Mouse (Mus musculus): ENCODE results near the gene Gon7. TPM values are rescaled to one million over a fixed set of nuclear protein-coding genes. Genes with fewer than 3 reads are reported as not detected.

Gon7 gene
- total and polyA plus RNA-seq, 2 experiments from 2014 or later = 27.7 to 41.7 TPM

DNA sequence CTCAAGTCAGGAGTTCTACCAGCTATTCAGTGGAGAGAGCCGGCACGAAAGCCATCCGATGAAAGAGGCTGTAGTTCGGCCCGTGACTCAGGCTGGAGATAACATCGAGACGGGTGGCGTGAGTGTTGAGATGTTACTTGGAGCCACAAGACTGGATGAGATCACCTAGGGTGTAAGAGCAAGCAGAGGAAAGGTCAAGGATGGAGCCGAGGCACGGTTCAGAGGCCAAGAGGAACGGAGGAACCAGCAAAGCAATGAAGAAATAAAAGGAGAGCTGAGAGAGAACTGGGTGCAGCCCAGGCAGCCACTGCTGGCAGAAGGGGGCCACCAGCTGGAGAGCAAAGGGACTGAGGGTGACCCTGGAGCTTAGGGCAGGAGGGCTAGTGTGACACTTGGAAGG lies 49.4 kb downstream of the Gon7 start:
- peak; percentile 26; the same call in 1 of the 2 replicates for TF ChIP-seq CTCF (IDR thresholded peaks at IDR 0.05; ENCODE audit: low read depth)

DNA sequence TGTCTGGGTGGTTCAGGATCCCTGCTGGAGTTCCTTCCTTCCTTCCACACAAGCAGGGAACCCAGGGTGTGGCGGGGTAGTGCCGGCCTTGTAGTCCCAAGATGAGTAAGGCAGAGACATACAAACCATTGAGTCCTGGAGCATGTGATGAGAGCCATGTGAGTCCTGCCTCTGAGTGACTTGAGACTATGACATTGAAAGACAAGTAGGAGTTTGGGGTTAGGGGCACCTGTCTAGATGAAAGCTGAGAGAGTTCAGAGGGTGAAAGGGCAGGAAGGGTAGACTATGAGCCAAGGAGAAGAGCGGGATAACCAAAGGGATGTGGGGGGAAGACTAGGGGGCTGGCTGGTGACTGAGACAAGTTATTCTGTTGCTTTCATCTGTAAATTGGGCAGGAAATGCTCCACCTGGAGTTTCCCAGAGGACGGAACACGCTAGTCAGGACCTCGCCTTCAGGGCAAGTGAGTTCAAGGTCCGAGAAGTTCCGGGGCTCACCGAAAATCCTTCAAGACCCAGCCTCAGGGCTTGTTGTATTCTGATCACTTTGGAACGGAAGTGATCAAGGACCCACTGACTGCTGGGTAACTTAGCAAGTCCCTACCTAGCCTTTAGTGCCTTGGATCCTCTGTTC lies 50.7 kb downstream of the Gon7 start:
- 94% methylated on average over 10 of the region's 10 CpGs for WGBS
- Histone ChIP-seq H3K9me3 (ENCODE audit: low read length) (no peaks in the 10 kb centered on the region), H3K4me2 (ENCODE audit: low read depth) (no peak overlapping the region), H3K4me1 (ENCODE audit: insufficient read depth) (peaks cover 12% of the 10 kb centered on the region), H3K9ac (no peak overlapping the region), H3K27ac (ENCODE audit: low read depth, low read length) (no peak overlapping the region), H3K36me3 (ENCODE audit: insufficient read depth) (no peaks in the 10 kb centered on the region), H3K4me3 (ENCODE audit: low read depth, low read length) (no peak overlapping the region), H3K27me3 (ENCODE audit: insufficient read depth, low read length) (no peaks in the 10 kb centered on the region)
- DNase-seq (no peak), ATAC-seq (no peak)
- TF ChIP-seq CTCF (IDR thresholded peaks at IDR 0.05; ENCODE audit: low read depth) = no peak

More for the DNA sequence above, 49.4 kb downstream of the Gon7 start:
- 82% methylated on average over 11 of the region's 11 CpGs for WGBS
- no peaks in the 10 kb centered on the region for H3K27me3 ChIP-seq (ENCODE audit: insufficient read depth, low read length)
- no peak for ATAC-seq
- H3K4me2 ChIP-seq (ENCODE audit: low read depth) = no peak overlapping the region
- H3K9ac ChIP-seq = no peak overlapping the region
- H3K27ac ChIP-seq (ENCODE audit: low read depth, low read length) = no peak overlapping the region
- no peak for DNase-seq
- no peaks in the 10 kb centered on the region for H3K36me3 ChIP-seq (ENCODE audit: insufficient read depth)
- H3K4me3 ChIP-seq (ENCODE audit: low read depth, low read length) = no peak overlapping the region
- no peaks in the 10 kb centered on the region for H3K9me3 ChIP-seq (ENCODE audit: low read length)
- peaks cover 7% of the 10 kb centered on the region for H3K4me1 ChIP-seq (ENCODE audit: insufficient read depth)

DNA sequence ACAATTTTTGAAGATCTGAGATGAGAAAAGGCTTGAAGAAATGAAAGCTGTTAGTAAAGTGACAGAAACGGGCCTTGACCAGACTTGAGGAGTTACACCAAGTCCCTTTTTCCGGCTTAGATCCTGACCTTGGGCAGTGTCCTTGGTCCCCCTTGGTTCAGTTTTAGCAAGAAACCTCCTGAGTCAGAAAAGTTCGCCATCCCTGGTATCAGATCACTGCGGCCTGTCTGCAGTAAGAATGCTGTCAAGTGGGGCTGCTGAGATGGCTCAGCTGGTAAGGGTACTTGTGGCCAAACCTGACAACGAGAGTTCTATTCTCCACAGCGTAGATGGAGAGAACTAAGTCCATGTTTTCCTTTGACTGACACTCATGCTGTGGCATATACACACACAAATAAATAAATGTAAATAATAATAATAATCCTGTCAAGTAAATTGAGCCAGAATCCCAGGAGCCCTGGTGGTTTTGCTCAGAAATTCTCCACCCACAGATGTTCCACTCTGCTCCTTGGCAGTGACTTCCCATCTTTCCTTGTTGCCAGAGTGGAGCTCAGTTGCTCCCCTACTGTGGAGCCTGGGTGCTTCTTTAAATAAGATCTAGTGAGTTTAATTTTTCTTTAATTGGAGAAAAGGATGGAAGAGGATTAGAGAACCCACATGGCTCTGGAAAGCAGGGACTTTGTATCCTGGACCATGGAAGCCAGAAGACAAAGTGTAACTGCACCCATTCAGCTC lies 51.5 kb downstream of the Gon7 start:
- Histone ChIP-seq H3K4me1 (ENCODE audit: insufficient read depth) (peaks cover 13% of the 10 kb centered on the region), H3K9me3 (ENCODE audit: low read length) (no peaks in the 10 kb centered on the region), H3K27ac (ENCODE audit: low read depth, low read length) (peak overlapping the region; percentile 96), H3K27me3 (ENCODE audit: insufficient read depth, low read length) (no peaks in the 10 kb centered on the region), H3K9ac (no peak overlapping the region), H3K4me3 (ENCODE audit: low read depth, low read length) (no peak overlapping the region), H3K36me3 (ENCODE audit: insufficient read depth) (no peaks in the 10 kb centered on the region), H3K4me2 (ENCODE audit: low read depth) (peak overlapping the region; percentile 79; the same call in 1 of the 2 replicates)
- ATAC-seq (no peak), DNase-seq (no peak)
- WGBS = 67% methylated on average over 6 of the region's 6 CpGs
- no peak for TF ChIP-seq CTCF (IDR thresholded peaks at IDR 0.05; ENCODE audit: low read depth)

DNA sequence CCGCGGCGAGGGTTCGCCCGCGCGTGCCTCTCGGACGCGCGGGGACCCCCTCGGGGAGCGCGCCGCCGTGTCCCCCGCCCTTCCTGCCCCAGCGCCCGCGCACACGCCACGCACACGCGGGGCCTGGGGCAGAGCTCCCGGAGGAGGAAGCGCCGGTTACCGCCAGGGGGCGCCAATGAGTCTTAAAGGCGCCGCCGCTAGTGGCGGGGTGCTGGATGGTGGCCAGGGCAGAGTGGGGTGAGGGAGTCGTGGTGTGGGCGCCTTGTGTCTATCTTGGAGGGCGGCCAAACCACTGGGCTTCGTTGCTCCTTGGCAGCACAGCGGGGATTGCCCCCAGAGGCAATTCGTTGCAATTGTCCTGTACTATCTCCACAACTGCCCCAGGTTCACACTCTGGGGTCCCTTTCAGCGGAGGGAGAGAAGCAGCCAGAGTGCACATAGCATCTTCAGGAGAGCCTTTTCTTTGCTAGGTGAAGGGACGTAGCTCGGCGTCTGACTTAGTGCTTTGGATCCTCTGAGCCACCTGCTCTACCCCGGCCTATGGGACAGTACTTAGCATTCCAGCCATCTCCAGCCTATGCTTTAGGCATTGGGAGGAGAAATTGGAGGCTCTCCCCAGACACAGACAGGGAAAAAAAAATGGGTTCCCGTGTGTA lies 52.3 kb downstream of the Gon7 start:
- H3K4me3 ChIP-seq (ENCODE audit: low read depth, low read length) = peak overlapping the region; percentile 88
- TF ChIP-seq CTCF (IDR thresholded peaks at IDR 0.05; ENCODE audit: low read depth) = peak; percentile 95
- H3K9me3 ChIP-seq (ENCODE audit: low read length) = no peaks in the 10 kb centered on the region
- DNase-seq (peak; percentile 94), ATAC-seq (peak; percentile 87)
- WGBS = under 1% methylated on average over 45 of the region's 45 CpGs
- H3K36me3 ChIP-seq (ENCODE audit: insufficient read depth) = no peaks in the 10 kb centered on the region
- H3K27ac ChIP-seq (ENCODE audit: low read depth, low read length) = peak overlapping the region; percentile 96
- peak overlapping the region; percentile 79 for H3K4me2 ChIP-seq (ENCODE audit: low read depth)
- H3K9ac ChIP-seq = peak overlapping the region; percentile 90
- peaks cover 17% of the 10 kb centered on the region for H3K4me1 ChIP-seq (ENCODE audit: insufficient read depth)
- no peaks in the 10 kb centered on the region for H3K27me3 ChIP-seq (ENCODE audit: insufficient read depth, low read length)

DNA sequence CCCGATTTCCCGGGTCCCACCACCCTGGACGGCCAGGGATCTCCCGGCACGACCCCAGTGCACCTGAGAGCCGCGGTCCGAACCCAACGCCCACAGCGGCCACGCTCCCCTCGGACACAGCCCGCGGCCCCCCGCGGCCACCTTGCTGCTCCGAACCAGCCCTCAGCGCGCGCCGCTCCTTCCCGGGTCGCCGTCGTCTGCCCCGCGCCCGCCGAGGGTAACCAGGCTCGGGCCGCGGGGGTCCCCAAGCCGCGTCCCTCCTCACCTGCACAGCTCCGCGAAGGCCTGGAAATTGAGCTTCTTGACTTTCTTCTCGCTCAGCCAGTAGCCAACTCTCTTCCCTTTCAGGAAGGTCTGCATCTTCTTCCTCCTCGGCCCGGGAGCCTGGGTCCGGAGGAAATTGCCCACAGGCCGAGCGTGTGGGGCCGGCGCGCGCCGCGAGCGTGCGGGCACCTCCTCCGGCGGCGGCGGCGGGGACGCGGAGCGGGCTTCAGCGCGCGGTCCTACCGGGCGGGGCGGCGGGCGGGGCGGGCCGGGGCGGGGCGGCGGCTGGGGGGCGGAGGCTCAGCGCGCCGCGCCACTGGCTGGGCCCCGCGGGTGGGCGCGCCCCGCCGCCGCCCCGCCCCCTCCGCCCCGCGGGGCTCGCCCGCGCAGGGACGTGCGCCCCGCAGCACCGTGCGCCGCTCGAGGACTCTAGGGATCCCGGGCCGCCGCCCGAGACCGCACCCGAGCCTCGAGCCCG lies 53.0 kb downstream of the Gon7 start, which contains the start of gene Itpk1:
Gene Itpk1, minus strand, starts transcription at position 474 of the 742 bp plus-strand sequence.
- peak within 1 kb of the TSS; percentile 90 for H3K9ac ChIP-seq
- peak within 1 kb of the TSS; percentile 96 for H3K27ac ChIP-seq (ENCODE audit: low read depth, low read length)
- H3K36me3 ChIP-seq (ENCODE audit: insufficient read depth) = no peaks in the 10 kb centered on the region
- H3K4me1 ChIP-seq (ENCODE audit: insufficient read depth) = peaks cover 24% of the 10 kb centered on the region
- ATAC-seq (peak; percentile 91), DNase-seq (no peak)
- WGBS = under 1% methylated on average over 89 of the region's 105 CpGs
- peak within 1 kb of the TSS; percentile 79 for H3K4me2 ChIP-seq (ENCODE audit: low read depth)
- H3K9me3 ChIP-seq (ENCODE audit: low read length) = no peaks in the 10 kb centered on the region
- no peaks in the 10 kb centered on the region for H3K27me3 ChIP-seq (ENCODE audit: insufficient read depth, low read length)
- TF ChIP-seq CTCF (IDR thresholded peaks at IDR 0.05; ENCODE audit: low read depth) = no peak
- H3K4me3 ChIP-seq (ENCODE audit: low read depth, low read length) = peak within 1 kb of the TSS; percentile 88

DNA sequence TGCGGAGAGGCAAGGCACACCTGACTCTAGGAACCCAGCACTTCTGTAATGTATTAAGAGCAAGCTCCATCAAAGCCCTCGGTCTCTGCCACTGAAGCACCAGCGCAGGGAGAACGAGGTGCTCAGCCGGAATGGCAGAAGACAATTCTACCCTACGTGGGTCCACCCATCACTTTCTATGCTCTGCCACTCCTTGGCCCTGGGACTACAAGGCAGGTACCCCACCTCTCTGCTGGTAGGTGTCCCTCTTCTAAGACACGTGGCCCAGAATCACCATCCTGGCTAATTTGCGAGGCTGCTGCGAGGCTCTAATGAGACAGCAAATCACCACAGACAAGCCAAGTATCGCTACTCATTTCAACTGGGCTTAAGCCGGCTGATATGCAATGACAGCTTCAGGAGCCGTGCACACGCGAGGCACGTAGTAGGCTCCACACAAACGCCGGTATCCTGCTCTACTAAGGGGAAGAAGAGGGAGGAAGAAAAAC lies 53.6 kb downstream of the Gon7 start:
- H3K4me1 ChIP-seq (ENCODE audit: insufficient read depth) = peaks cover 31% of the 10 kb centered on the region

More for the DNA sequence above, 53.6 kb downstream of the Gon7 start:
- Histone ChIP-seq H3K4me3 (ENCODE audit: low read depth, low read length) (peak overlapping the region; percentile 88), H3K27ac (ENCODE audit: low read depth, low read length) (peak overlapping the region; percentile 96), H3K36me3 (ENCODE audit: insufficient read depth) (no peaks in the 10 kb centered on the region), H3K4me2 (ENCODE audit: low read depth) (peak overlapping the region; percentile 79), H3K27me3 (ENCODE audit: insufficient read depth, low read length) (no peaks in the 10 kb centered on the region), H3K9me3 (ENCODE audit: low read length) (no peaks in the 10 kb centered on the region), H3K9ac (peak overlapping the region; percentile 90)
- TF ChIP-seq CTCF (IDR thresholded peaks at IDR 0.05; ENCODE audit: low read depth) = no peak
- DNase-seq (peak; percentile 52), ATAC-seq (no peak)
- 4% methylated on average over 17 of the region's 17 CpGs for WGBS

Measured in forebrain, postnatal 0 days (tissue).